Mouse (Mus musculus): ENCODE results near the gene Abl2.

GRCm38 (mm10) chr1:156673476-156674194 lies 115.0 kb downstream of the Abl2 start:
- no peak for TF ChIP-seq POLR2A (IDR thresholded peaks at IDR 0.05; ENCODE audit: insufficient read depth, low read depth, low read length)
- TF ChIP-seq CTCF (IDR thresholded peaks at IDR 0.05) = no peak

Data from heart, adult 2 months (tissue).